Mouse (Mus musculus): ENCODE data around the gene Prdm9. TPM values are rescaled to one million over a fixed set of nuclear protein-coding genes. Genes with fewer than 3 reads are reported as not detected.
"Not testable (repeated sequence)": the region's sequence is repeated elsewhere in the genome, so short reads cannot be mapped to it uniquely, and the experiment has no call there.

Gene Prdm9
- polyA plus RNA-seq, 1 experiment from 2014 or later = 1.3 TPM

DNA sequence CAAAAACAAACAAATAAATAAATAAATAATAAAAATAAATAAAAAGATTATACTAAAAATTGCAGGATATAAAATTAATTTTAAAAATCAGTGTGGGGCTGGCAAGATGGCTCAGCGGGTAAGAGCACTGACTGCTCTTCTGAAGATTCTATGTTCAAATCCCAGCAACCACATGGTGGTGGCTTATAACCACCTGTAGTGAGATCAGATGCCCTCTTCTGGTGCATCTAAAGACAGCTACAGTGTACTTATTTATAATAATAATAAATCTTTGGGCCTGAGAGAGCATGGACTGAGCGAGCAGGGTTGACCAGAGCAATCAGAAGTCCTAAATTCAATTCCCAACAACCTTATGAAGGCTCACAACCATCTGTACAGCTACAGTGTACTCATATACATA lies 4.2 kb downstream of the Prdm9 start:
- Histone ChIP-seq H3K27ac (no peak overlapping the region), H3K27me3 (replicated peaks) (no peaks in the 10 kb centered on the region), H3K36me3 (no peaks in the 10 kb centered on the region), H3K4me3 (replicated peaks) (no peak overlapping the region), H3K4me2 (no peak overlapping the region), H3K9ac (no peak overlapping the region), H3K4me1 (no peaks in the 10 kb centered on the region), H3K9me3 (no peaks in the 10 kb centered on the region)
- no peak for ATAC-seq (ENCODE audit: insufficient read depth, low FRiP score, low read depth)
- 76% methylated on average over 2 of the region's 2 CpGs for WGBS

DNA sequence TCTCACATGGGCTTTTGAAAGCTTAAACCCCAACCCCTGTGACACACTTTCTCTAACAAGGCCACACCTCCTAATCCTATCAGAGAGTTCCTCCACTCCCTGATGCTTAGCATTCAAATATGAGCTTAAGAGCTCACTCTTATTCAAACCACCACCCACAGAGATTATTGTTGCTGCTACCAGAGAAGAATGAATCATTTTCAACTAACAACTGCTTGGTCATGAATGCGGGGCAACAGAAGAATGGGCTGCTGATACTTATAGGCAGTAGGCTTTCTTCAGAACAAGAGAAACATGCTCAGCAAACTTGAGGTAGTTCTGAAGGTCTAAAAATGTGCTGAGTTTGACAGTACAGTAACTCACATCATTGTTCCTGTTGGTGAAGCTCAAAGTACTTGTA lies 14.4 kb downstream of the Prdm9 start:
- ATAC-seq (ENCODE audit: insufficient read depth, low FRiP score, low read depth) = no peak
- Histone ChIP-seq H3K9ac (no peak overlapping the region), H3K4me3 (replicated peaks) (no peak overlapping the region), H3K27ac (no peak overlapping the region), H3K9me3 (no peaks in the 10 kb centered on the region), H3K36me3 (no peaks in the 10 kb centered on the region), H3K4me2 (no peak overlapping the region), H3K27me3 (replicated peaks) (no peaks in the 10 kb centered on the region), H3K4me1 (no peaks in the 10 kb centered on the region)
- WGBS = 59% methylated on average over 1 of the region's 1 CpGs

DNA sequence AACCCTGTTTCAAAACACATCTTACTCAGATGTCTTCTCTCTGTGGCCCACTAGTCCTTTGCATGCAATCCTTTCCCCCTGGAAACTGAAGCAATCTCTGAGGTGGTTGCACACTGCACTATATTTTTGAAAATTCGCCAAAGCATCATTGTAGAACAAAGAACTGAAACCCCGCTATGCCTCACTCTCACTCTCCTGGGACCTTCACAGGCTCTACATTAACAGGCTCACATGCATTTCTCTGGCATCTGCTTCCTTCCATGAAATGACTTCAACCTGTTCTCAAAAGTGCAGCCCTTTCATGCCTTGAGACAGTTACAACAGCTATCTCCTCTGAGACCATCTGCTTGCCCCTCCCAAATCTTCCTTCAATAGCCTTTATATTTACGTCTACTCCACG lies 17.7 kb downstream of the Prdm9 start:
- H3K27me3 ChIP-seq (replicated peaks) = no peaks in the 10 kb centered on the region
- H3K4me2 ChIP-seq = no peak overlapping the region
- H3K4me1 ChIP-seq = no peaks in the 10 kb centered on the region
- no peak for ATAC-seq (ENCODE audit: insufficient read depth, low FRiP score, low read depth)
- H3K9ac ChIP-seq = no peak overlapping the region
- WGBS = 66% methylated on average over 4 of the region's 4 CpGs
- H3K36me3 ChIP-seq = no peaks in the 10 kb centered on the region
- H3K9me3 ChIP-seq = no peaks in the 10 kb centered on the region
- H3K27ac ChIP-seq = no peak overlapping the region
- H3K4me3 ChIP-seq (replicated peaks) = no peak overlapping the region

DNA sequence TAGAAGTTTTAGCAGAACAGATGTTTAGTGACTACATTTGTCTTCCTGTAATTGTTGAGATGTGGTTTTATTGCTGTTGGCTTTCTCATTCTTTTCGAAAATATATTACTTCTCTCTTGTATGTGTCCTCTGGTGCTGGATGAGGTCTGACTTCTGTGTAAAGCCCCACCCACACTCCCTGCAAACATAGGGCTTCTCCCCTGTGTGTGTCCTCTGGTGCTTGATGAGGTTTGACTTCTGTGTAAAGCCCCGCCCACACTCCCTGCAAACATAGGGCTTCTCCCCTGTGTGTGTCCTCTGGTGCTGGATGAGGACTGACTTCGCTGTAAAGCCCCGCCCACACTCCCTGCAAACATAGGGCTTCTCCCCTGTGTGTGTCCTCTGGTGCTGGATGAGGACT lies 20.3 kb downstream of the Prdm9 start:
- WGBS = 61% methylated on average over 4 of the region's 4 CpGs
- H3K36me3 ChIP-seq; H3K4me1 ChIP-seq; H3K27me3 ChIP-seq (replicated peaks); H3K9ac ChIP-seq; H3K4me2 ChIP-seq; H3K27ac ChIP-seq; ATAC-seq (ENCODE audit: insufficient read depth, low FRiP score, low read depth); H3K9me3 ChIP-seq; H3K4me3 ChIP-seq (replicated peaks): not testable (repeated sequence)

DNA sequence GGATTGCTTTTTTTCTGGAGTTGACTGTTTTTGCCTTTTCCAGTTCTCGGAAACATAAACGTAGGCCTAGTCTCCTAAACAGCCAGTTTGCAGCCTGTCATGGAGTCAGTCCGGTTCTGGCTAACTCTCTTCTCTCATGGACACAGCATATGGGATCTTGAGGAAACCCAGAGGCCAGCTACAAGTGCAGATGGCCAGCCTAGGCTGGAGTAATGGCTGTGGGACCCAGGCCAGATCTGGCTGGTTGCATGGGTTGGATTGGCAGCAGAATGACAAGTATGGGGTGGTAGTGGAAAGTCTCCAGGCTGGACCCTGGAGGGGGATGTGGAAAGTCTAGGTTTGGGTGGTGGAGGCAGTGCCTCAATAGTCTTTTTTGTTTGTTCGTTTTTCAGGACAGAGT lies 23.8 kb downstream of the Prdm9 start:
- Histone ChIP-seq H3K27me3 (replicated peaks) (no peaks in the 10 kb centered on the region), H3K27ac (no peak overlapping the region), H3K36me3 (no peaks in the 10 kb centered on the region), H3K4me1 (no peaks in the 10 kb centered on the region), H3K9ac (no peak overlapping the region), H3K4me2 (no peak overlapping the region), H3K4me3 (replicated peaks) (no peak overlapping the region), H3K9me3 (no peaks in the 10 kb centered on the region)
- WGBS = 72% methylated on average over 4 of the region's 4 CpGs
- no peak for ATAC-seq (ENCODE audit: insufficient read depth, low FRiP score, low read depth)

DNA sequence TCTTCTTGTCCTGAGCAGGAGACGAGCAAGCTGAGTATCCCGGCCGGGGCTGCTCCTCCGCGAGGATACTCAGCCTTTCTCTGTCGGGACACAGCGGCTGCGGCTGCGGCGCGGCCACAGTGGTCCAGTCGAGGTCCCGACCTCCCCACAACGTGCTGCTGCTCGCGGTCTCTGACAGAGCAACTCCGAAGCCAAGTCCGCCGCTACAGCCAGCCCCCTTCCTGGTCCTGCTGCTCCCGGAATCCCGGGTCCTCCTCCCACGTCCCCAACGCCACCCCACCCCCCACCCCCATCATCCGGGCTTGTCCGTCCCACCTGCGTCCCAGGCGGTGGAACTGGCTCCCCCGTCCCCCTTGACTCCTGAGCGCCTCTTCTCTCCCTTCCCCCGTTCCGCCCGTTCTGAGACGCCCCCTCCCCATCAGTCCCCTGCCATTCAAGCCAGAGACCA lies 27.7 kb downstream of the Prdm9 start:
- no peaks in the 10 kb centered on the region for H3K27me3 ChIP-seq (replicated peaks)
- H3K36me3 ChIP-seq = no peaks in the 10 kb centered on the region
- H3K4me1 ChIP-seq = no peaks in the 10 kb centered on the region
- H3K4me3 ChIP-seq (replicated peaks) = peak overlapping the region; percentile 46
- WGBS = under 1% methylated on average over 33 of the region's 33 CpGs
- no peaks in the 10 kb centered on the region for H3K9me3 ChIP-seq
- H3K27ac ChIP-seq = no peak overlapping the region
- 0 out of 2 replicates have a peak overlapping the region, but pooled peaks have one; percentile 2 for H3K9ac ChIP-seq
- peak overlapping the region; percentile 92 for H3K4me2 ChIP-seq
- ATAC-seq (ENCODE audit: insufficient read depth, low FRiP score, low read depth) = no peak; the same call in 1 of the 2 replicates

DNA sequence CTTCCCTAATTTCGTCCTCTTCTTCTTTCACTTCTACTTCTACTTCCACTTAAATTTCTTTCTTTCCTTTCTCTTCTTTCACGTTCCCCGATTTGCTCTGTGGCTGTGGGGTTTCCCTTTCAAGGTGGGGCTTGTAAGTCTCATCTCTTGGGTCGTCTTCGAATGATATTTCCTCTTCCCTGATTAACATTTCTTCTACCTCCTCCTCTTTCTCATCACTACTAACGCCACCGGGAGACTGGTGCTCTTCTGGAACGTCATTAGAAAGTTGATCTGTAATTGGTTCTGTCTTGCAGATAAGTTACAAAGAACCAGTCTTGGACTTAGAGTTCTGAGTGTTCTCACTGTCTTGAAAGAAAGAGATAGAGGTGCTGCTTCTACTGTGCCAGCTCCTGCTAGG lies 28.2 kb downstream of the Prdm9 start:
- ATAC-seq (ENCODE audit: insufficient read depth, low FRiP score, low read depth) = no peak
- Histone ChIP-seq H3K27me3 (replicated peaks) (no peaks in the 10 kb centered on the region), H3K4me1 (no peaks in the 10 kb centered on the region), H3K36me3 (no peaks in the 10 kb centered on the region), H3K4me2 (peak overlapping the region; percentile 92), H3K4me3 (replicated peaks) (peak overlapping the region; percentile 46), H3K27ac (no peak overlapping the region), H3K9me3 (no peaks in the 10 kb centered on the region), H3K9ac (0 out of 2 replicates have a peak overlapping the region, but pooled peaks have one; percentile 2)
- 22% methylated on average over 8 of the region's 8 CpGs for WGBS

DNA sequence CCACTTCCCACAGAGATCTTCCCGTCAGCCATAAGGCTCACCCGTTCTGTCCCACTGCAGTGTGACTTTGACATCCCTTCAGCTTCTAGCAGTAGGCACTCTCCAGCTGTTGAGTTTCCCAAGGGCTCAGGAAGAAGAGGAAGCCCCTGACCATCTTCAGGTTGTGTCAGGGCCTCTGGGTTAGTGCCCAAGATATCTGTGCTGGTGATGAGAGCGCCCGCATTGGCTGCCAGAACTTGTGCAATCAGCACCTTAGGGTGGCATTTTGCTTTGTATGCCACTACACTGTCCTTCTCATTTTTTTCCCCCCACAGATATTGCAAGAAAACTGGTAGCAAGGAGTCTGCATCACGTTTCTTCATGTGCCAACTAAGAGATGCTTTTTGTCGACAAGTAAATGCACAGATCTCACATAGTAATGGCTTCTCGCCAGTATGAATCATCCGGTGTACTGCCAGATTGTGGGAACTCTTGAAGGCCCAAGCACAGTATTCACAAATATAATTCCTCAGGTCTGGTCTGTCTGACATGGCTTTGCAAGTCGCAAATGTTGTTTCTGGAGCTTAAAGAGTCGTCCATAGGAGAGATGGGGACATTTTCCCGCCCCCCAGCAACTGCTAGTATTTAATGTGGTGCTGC lies 28.9 kb downstream of the Prdm9 start:
- no peaks in the 10 kb centered on the region for H3K36me3 ChIP-seq
- no peaks in the 10 kb centered on the region for H3K9me3 ChIP-seq
- no peaks in the 10 kb centered on the region for H3K27me3 ChIP-seq (replicated peaks)
- H3K4me2 ChIP-seq = no peak overlapping the region
- H3K4me3 ChIP-seq (replicated peaks) = no peak overlapping the region
- no peak for ATAC-seq (ENCODE audit: insufficient read depth, low FRiP score, low read depth)
- no peaks in the 10 kb centered on the region for H3K4me1 ChIP-seq
- H3K9ac ChIP-seq = no peak overlapping the region
- no peak overlapping the region for H3K27ac ChIP-seq
- 63% methylated on average over 11 of the region's 11 CpGs for WGBS

DNA sequence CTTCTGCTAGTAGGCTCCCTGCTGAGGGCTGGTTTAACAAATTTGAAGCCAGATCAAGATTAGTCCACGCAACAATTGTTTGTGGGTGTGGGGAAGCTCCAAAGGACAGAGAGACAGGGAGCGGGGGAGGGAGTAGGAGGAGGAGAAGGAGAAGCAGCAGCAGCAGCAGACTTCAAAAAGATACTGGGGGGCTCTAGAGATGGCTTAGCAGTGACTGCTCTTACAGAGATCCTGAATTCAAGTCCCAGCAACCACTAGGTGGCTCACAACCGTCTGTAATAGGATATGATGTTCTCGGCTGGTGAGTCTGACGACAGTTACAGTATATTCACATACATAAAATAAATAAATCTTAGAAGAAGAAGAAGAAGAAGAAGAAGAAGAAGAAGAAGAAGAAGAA lies 34.0 kb downstream of the Prdm9 start:
- Histone ChIP-seq H3K4me3 (replicated peaks) (no peak overlapping the region), H3K27me3 (replicated peaks) (no peaks in the 10 kb centered on the region), H3K27ac (no peak overlapping the region), H3K36me3 (no peaks in the 10 kb centered on the region), H3K4me2 (no peak overlapping the region), H3K9ac (no peak overlapping the region), H3K4me1 (peaks cover 6% of the 10 kb centered on the region), H3K9me3 (no peaks in the 10 kb centered on the region)
- 28% methylated on average over 5 of the region's 5 CpGs for WGBS
- ATAC-seq (ENCODE audit: insufficient read depth, low FRiP score, low read depth) = no peak

DNA sequence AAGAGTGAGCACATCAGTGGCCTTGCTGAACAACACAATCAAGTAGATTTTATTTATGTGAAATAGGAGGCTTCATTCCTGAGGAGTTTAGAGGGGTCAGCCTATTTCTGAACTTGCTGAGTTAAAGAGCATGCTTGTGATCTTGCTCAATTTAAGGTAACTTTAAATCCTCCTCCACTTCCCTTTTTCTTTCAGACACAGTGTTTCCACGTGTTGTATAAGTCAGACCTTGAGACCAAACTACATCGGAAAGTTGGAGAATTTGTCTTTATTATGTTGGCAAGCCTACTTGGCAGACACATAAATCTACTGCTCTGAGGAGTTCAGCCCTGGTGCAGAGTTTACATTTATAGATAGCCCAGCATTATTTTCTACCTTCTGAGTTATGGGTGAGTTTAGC lies 35.3 kb downstream of the Prdm9 start:
- no peaks in the 10 kb centered on the region for H3K9me3 ChIP-seq
- no peak overlapping the region for H3K9ac ChIP-seq
- peaks cover 6% of the 10 kb centered on the region for H3K4me1 ChIP-seq
- WGBS = 72% methylated on average over 2 of the region's 2 CpGs
- H3K4me2 ChIP-seq = no peak overlapping the region
- no peak for ATAC-seq (ENCODE audit: insufficient read depth, low FRiP score, low read depth)
- H3K4me3 ChIP-seq (replicated peaks) = no peak overlapping the region
- H3K27ac ChIP-seq = no peak overlapping the region
- H3K36me3 ChIP-seq = no peaks in the 10 kb centered on the region
- H3K27me3 ChIP-seq (replicated peaks) = no peaks in the 10 kb centered on the region

DNA sequence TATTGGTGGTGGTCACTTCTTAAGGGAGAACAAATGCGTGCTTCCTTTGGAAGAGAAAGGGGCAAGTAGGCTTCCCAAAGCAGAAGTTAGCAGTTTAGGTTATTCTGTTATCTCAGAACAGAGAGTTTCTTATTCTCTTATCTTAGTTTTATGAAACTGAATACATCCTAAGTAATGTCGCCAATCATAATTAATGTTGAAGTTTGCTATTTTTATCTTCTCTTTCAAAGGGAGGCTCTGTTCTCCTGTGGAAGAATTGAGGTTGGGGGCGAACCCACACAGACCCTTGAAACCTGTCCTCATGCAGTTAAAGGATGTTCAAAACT lies 36.4 kb downstream of the Prdm9 start:
- H3K4me2 ChIP-seq = peak overlapping the region; percentile 80
- peak overlapping the region; percentile 93 for H3K4me3 ChIP-seq (replicated peaks)
- no peak for ATAC-seq (ENCODE audit: insufficient read depth, low FRiP score, low read depth)
- H3K4me1 ChIP-seq = peaks cover 6% of the 10 kb centered on the region
- H3K9me3 ChIP-seq = no peaks in the 10 kb centered on the region
- WGBS = 44% methylated on average over 3 of the region's 3 CpGs
- H3K36me3 ChIP-seq = 0 out of 2 replicates have a peak, but pooled peaks cover 2% of the 10 kb centered on the region
- no peak overlapping the region for H3K9ac ChIP-seq
- no peaks in the 10 kb centered on the region for H3K27me3 ChIP-seq (replicated peaks)
- H3K27ac ChIP-seq = no peak overlapping the region

DNA sequence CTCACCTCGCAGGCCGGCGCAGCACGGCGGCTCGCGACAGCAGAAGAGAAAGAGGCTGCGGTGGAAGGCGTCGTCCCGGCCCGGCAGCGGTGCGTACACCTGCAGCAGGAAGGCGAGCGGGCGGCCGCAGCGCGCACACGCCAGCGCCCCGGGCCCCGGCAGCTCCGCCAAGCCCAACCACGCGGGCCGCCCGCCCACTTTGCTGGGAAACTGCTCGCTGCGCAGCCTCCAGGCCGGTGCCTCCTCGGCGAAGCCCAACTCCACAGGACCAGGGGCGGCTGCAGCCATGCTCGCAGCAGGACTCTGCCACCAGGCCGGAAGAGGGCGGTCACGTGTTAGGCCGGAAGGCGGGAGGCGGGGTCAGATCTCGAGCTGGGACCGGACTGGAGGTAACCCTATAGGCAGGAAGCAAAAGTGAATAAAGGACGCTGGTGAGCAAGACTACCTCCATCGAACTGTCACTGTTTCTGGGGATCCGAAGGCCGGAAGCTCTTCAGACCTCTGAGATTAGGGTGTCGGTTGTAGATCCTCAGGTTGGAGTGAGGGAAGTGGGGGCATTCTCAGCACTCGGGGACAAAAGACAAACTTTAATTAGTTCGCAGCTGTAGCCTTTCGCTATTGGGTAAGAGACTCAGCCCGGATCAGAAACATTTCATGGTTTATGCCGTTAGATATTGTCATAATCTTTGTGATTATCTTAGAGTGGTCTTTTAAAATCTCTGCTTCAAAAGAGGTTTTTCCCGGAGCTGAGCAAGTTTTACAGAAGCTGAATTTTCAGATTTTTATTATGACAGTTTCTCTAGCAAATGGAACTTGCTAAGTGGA lies 37.0 kb downstream of the Prdm9 start, which contains the start of gene Pdcd2:
Gene Pdcd2 (minus strand): TSS at position 316 of the 825 bp plus-strand sequence.
- Histone ChIP-seq H3K9me3 (no peaks in the 10 kb centered on the region), H3K4me2 (peak within 1 kb of the TSS; percentile 80), H3K4me3 (replicated peaks) (peak within 1 kb of the TSS; percentile 93), H3K27me3 (replicated peaks) (no peaks in the 10 kb centered on the region), H3K4me1 (peaks cover 6% of the 10 kb centered on the region), H3K27ac (peak within 1 kb of the TSS; percentile 88), H3K9ac (peak within 1 kb of the TSS; percentile 93), H3K36me3 (peaks cover 3% of the 10 kb centered on the region; the same call in 1 of the 2 replicates)
- ATAC-seq (ENCODE audit: insufficient read depth, low FRiP score, low read depth) = peak; percentile 100
- 1% methylated on average over 55 of the region's 55 CpGs for WGBS
